Mouse (Mus musculus) C3H10T1/2 (cell line): ENCODE measurements around the gene Letmd1. TPM values are rescaled to one million over a fixed set of nuclear protein-coding genes. Genes with fewer than 3 reads are reported as not detected.

Experiments
- polyA plus RNA-seq, 2 experiments: library from polyadenylated mRNA; unstranded; fragments of >200 nt; fragmentation: generic; extraction: Trizol; gene quantifications; one replicate each; pipeline ENCODE4 v1.2.1; 2012; ENCODE audit warnings: missing spikeins in 2 of 2

The Letmd1 gene
- polyA plus RNA-seq, result 10 to 100 TPM; 12.0 to 25.4 TPM

GRCm38 (mm10) chr15:100468295-100469188 lies at the start of gene Letmd1:
TSS of gene Letmd1 (plus strand) at chr15:100469023.

GRCm38 (mm10) chr15:100421758-100422197 lies 47.0 kb upstream of the Letmd1 start, which contains the start of gene Gm5475:
TSS of gene Gm5475 (plus strand) at chr15:100422147.

GRCm38 (mm10) chr15:100424396-100425122 lies 44.3 kb upstream of the Letmd1 start, which contains the start of gene Slc11a2:
TSS of gene Slc11a2 (minus strand) at chr15:100425072.

GRCm38 (mm10) chr15:100495102-100495501 lies 26.3 kb downstream of the Letmd1 start, which contains the start of gene Csrnp2:
TSS of gene Csrnp2 (minus strand) at chr15:100495488.

Other genes with a start within 250 kb of the Letmd1 start
- 10 to 100 TPM in 1 of 2 experiments, 1 to 10 TPM in 1; 2.3 to 15.4 TPM for gene Atf1, start 241.2 kb upstream of the Letmd1 start, polyA plus RNA-seq
- gene Tmprss12, start 188.2 kb upstream of the Letmd1 start, polyA plus RNA-seq, result not detected
- 10 to 100 TPM in 1 of 2 experiments, 1 to 10 TPM in 1; 2.0 to 49.4 TPM for gene Mettl7a1, start 164.9 kb upstream of the Letmd1 start, polyA plus RNA-seq
- under 1 TPM in 1 of 2 experiments, not detected in 1; 0.11 TPM for gene Mettl7a3, start 134.1 kb upstream of the Letmd1 start, polyA plus RNA-seq
- gene Methig1, start 115.9 kb upstream of the Letmd1 start, polyA plus RNA-seq, result under 1 TPM in 1 of 2 experiments, not detected in 1; 0.07 TPM
- gene Mettl7a2, start 115.8 kb upstream of the Letmd1 start, polyA plus RNA-seq, result under 1 TPM in 1 of 2 experiments, not detected in 1; 0.27 TPM
- not detected for gene Higd1c, start 104.5 kb upstream of the Letmd1 start, polyA plus RNA-seq
- under 1 TPM; 0.02 to 0.08 TPM for gene Gm5475, start 46.9 kb upstream of the Letmd1 start, polyA plus RNA-seq
- 10 to 100 TPM; 13.3 to 21.8 TPM for gene Slc11a2, start 44.0 kb upstream of the Letmd1 start, polyA plus RNA-seq
- gene Csrnp2, start 26.5 kb downstream of the Letmd1 start, polyA plus RNA-seq, result 1 to 10 TPM; 1.1 to 6.7 TPM
- 10 to 100 TPM in 1 of 2 experiments, 1 to 10 TPM in 1; 1.8 to 17.6 TPM for gene Tfcp2, start 83.0 kb downstream of the Letmd1 start, polyA plus RNA-seq
- 10 to 100 TPM in 1 of 2 experiments, 1 to 10 TPM in 1; 3.1 to 27.1 TPM for gene Pou6f1, start 131.0 kb downstream of the Letmd1 start, polyA plus RNA-seq
- 100 to 1,000 TPM in 1 of 2 experiments, 10 to 100 TPM in 1; 73.0 to 149 TPM for gene Dazap2, start 146.3 kb downstream of the Letmd1 start, polyA plus RNA-seq
- gene Smagp, start 167.9 kb downstream of the Letmd1 start, polyA plus RNA-seq, result under 1 TPM in 1 of 2 experiments, not detected in 1; 0.07 TPM
- not detected for gene Bin2, start 200.5 kb downstream of the Letmd1 start, polyA plus RNA-seq
- gene Cela1, start 218.9 kb downstream of the Letmd1 start, polyA plus RNA-seq, result 10 to 100 TPM; 11.1 to 29.0 TPM